Mouse (Mus musculus): ENCODE data around the gene Hat1. TPM values are rescaled to one million over a fixed set of nuclear protein-coding genes. Genes with fewer than 3 reads are reported as not detected.

Hat1 gene
- total and polyA plus RNA-seq, 3 experiments, result 91.6 to 292 (median 167) TPM

GRCm38 (mm10) chr2:71443376-71443775 lies 54.6 kb downstream of the Hat1 start:
- no peaks in the 10 kb centered on the region for H3K9me3 ChIP-seq (replicated peaks; ENCODE audit: low read length)
- dilution Hi-C loops (cut with MboI; ENCODE audit: extremely low pct_ligation_motif_present, extremely low pct_unique_long_range_greater_than_20kb, low sequenced_read_pairs), result no loop called here
- TF ChIP-seq CTCF (conservative IDR thresholded peaks at IDR 0.05 in 1 of 2, IDR thresholded peaks at IDR 0.05 in 1 of 2; ENCODE audit: low read depth in 2 of 2, low read length in 2 of 2), result no peak
- TF ChIP-seq TBP (conservative IDR thresholded peaks at IDR 0.05; ENCODE audit: low read depth, low read length), result no peak
- TF ChIP-seq SMC3 (IDR thresholded peaks at IDR 0.05; ENCODE audit: low read depth, low read length), result no peak
- TF ChIP-seq POLR2AphosphoS2 (IDR thresholded peaks at IDR 0.05; ENCODE audit: low read depth, low read length), result no peak
- no peak for TF ChIP-seq KAT2A (IDR thresholded peaks at IDR 0.05; ENCODE audit: insufficient replicate concordance, low read length)
- no peak for TF ChIP-seq MXI1 (IDR thresholded peaks at IDR 0.05; ENCODE audit: low read depth, low read length)

GRCm38 (mm10) chr2:71445536-71446196 lies 56.9 kb downstream of the Hat1 start:
- Histone ChIP-seq H3K4me2 (ENCODE audit: insufficient read depth, low read depth, poor library complexity, severe bottlenecking) (0 out of 2 replicates have a peak overlapping the region, but pooled peaks have one; percentile 40), H3K27ac (ENCODE audit: insufficient read depth, low read depth) (no peak overlapping the region), H3K27me3 (replicated peaks) (no peaks in the 10 kb centered on the region), H3K4me3 (replicated peaks in 1 of 3; ENCODE audit: low read depth in 2 of 3, low read length in 2 of 3, poor library complexity in 1 of 3) (no peak overlapping the region), H3K36me3 (replicated peaks in 1 of 2; ENCODE audit: control insufficient read depth in 1 of 2, insufficient read depth in 1 of 2, low read length in 1 of 2) (peaks cover 4 to 15% of the 10 kb centered on the region in 2 experiments), H3K79me2 (replicated peaks; ENCODE audit: control insufficient read depth, extremely low read depth, insufficient read depth, poor library complexity, severe bottlenecking) (no peaks in the 10 kb centered on the region), H3K4me1 (ENCODE audit: control insufficient read depth in 1 of 2, insufficient read depth in 2 of 2) (no peaks in the 10 kb centered on the region), H3K9me3 (replicated peaks; ENCODE audit: low read length) (no peaks in the 10 kb centered on the region), H3K9ac (ENCODE audit: insufficient read depth, low read depth) (no peak overlapping the region)
- dilution Hi-C loops (cut with MboI; ENCODE audit: extremely low pct_ligation_motif_present, extremely low pct_unique_long_range_greater_than_20kb, low sequenced_read_pairs) (no loop called here), in situ Hi-C loops (cut with MboI; ENCODE audit: low pct_ligation_motif_present, low pct_unique_long_range_greater_than_20kb, low sequenced_read_pairs) (no loop called here)
- TF ChIP-seq TCF12 (IDR thresholded peaks at IDR 0.05; ENCODE audit: low read depth, low read length) (no peak), EP300 (IDR thresholded peaks at IDR 0.05; ENCODE audit: low read length) (no peak), HCFC1 (IDR thresholded peaks at IDR 0.05; ENCODE audit: low read depth, low read length) (no peak), ELF1 (IDR thresholded peaks at IDR 0.05; ENCODE audit: low read depth, low read length) (no peak), MAX (IDR thresholded peaks at IDR 0.05; ENCODE audit: low read length) (no peak), RCOR1 (conservative IDR thresholded peaks at IDR 0.05; ENCODE audit: low read depth, low read length) (no peak), TBP (conservative IDR thresholded peaks at IDR 0.05; ENCODE audit: low read depth, low read length) (no peak), USF1 (IDR thresholded peaks at IDR 0.05; ENCODE audit: low read depth, low read length) (no peak), E2F4 (IDR thresholded peaks at IDR 0.05; ENCODE audit: insufficient replicate concordance, low read depth, low read length) (no peak), NRF1 (IDR thresholded peaks at IDR 0.05; ENCODE audit: low read depth, low read length) (no peak), PAX5 (IDR thresholded peaks at IDR 0.05; ENCODE audit: low read length) (no peak), JUND (conservative IDR thresholded peaks at IDR 0.05; ENCODE audit: low read depth, low read length) (no peak), GABPA (IDR thresholded peaks at IDR 0.05; ENCODE audit: insufficient replicate concordance, low read depth, low read length) (no peak), NELFE (IDR thresholded peaks at IDR 0.05; ENCODE audit: low read depth, low read length) (no peak), CHD2 (IDR thresholded peaks at IDR 0.05; ENCODE audit: low read length) (no peak), IRF4 (IDR thresholded peaks at IDR 0.05; ENCODE audit: low read depth, low read length) (no peak), USF2 (conservative IDR thresholded peaks at IDR 0.05; ENCODE audit: low read depth, low read length) (no peak), MYC (IDR thresholded peaks at IDR 0.05; ENCODE audit: low read depth, low read length) (no peak)
- DNase-seq (ENCODE audit: extremely low read depth), result no peak

More at GRCm38 (mm10) chr2:71443376-71443775, 54.6 kb downstream of the Hat1 start:
- H3K27ac ChIP-seq (ENCODE audit: insufficient read depth, low read depth), result no peak overlapping the region
- in situ Hi-C loops (cut with MboI; ENCODE audit: low pct_ligation_motif_present, low pct_unique_long_range_greater_than_20kb, low sequenced_read_pairs), result no loop called here
- no peak for DNase-seq (ENCODE audit: extremely low read depth)
- H3K4me1 ChIP-seq (ENCODE audit: control insufficient read depth in 1 of 2, insufficient read depth in 2 of 2), result no peaks in the 10 kb centered on the region
- H3K9ac ChIP-seq (ENCODE audit: insufficient read depth, low read depth), result no peak overlapping the region
- H3K27me3 ChIP-seq (replicated peaks), result no peaks in the 10 kb centered on the region
- no peak overlapping the region for H3K4me2 ChIP-seq (ENCODE audit: insufficient read depth, low read depth, poor library complexity, severe bottlenecking)
- H3K4me3 ChIP-seq (replicated peaks in 1 of 3; ENCODE audit: low read depth in 2 of 3, low read length in 2 of 3, poor library complexity in 1 of 3), result no peak overlapping the region
- H3K79me2 ChIP-seq (replicated peaks; ENCODE audit: control insufficient read depth, extremely low read depth, insufficient read depth, poor library complexity, severe bottlenecking), result no peaks in the 10 kb centered on the region
- peaks cover 18 to 34% of the 10 kb centered on the region in 2 experiments for H3K36me3 ChIP-seq (replicated peaks in 1 of 2; ENCODE audit: control insufficient read depth in 1 of 2, insufficient read depth in 1 of 2, low read length in 1 of 2)
